Mouse (Mus musculus) limb, embryonic 11.5 days (tissue): ENCODE measurements around the gene Olfr1250. TPM values are rescaled to one million over a fixed set of nuclear protein-coding genes. Genes with fewer than 3 reads are reported as not detected.
"Not testable (repeated sequence)": the region's sequence is repeated elsewhere in the genome, so short reads cannot be mapped to it uniquely, and the experiment has no call there.

ENCODE experiments used
- ATAC-seq: fragments of 200-750 bp; cut with Nextera tagmentation; 2 replicates; pipeline ENCODE4 v1.8.0; 2017; ENCODE audit warnings: low read depth; ENCODE audit not compliant: insufficient number of reproducible peaks, low FRiP score, low TSS enrichment
- DNase-seq: peaks from one replicate; pipeline ENCODE4 v3.0.0-alpha.2; 2015; ENCODE audit warnings: low spot score
- H3K27ac ChIP-seq: fragments of 300-500 bp; sonication (generic); replicated peaks from 2 replicates; pipeline ENCODE4 v1.5.1; 2014; ENCODE audit warnings: low read depth, mild to moderate bottlenecking, low read length
- H3K27me3 ChIP-seq: fragments of 300-500 bp; sonication (generic); 2 replicates; pipeline ENCODE4 v1.6.1; 2014; ENCODE audit warnings: mild to moderate bottlenecking, low read length, mixed read lengths; ENCODE audit not compliant: control insufficient read depth, insufficient read depth
- H3K36me3 ChIP-seq: fragments of 300-500 bp; sonication (generic); 2 replicates; pipeline ENCODE4 v1.6.1; 2014; ENCODE audit warnings: mild to moderate bottlenecking, low read length, moderate library complexity, mixed read lengths; ENCODE audit not compliant: control insufficient read depth, insufficient read depth
- H3K4me1 ChIP-seq: fragments of 300-500 bp; sonication (generic); 2 replicates; pipeline ENCODE4 v1.6.1; 2014; ENCODE audit warnings: low read length, mixed read lengths; ENCODE audit not compliant: control insufficient read depth, insufficient read depth
- H3K4me2 ChIP-seq: fragments of 300-500 bp; sonication (generic); 2 replicates; pipeline ENCODE4 v1.6.1; 2014; ENCODE audit warnings: low read depth, mild to moderate bottlenecking, moderate library complexity; ENCODE audit not compliant: severe bottlenecking
- H3K4me3 ChIP-seq: fragments of 300-500 bp; sonication (generic); 2 replicates; pipeline ENCODE4 v1.5.1; 2014; ENCODE audit warnings: low read depth, low read length
- H3K9ac ChIP-seq: fragments of 300-500 bp; sonication (generic); 2 replicates; pipeline ENCODE4 v1.6.1; 2014; ENCODE audit warnings: mild to moderate bottlenecking, low read length
- H3K9me3 ChIP-seq: fragments of 300-500 bp; sonication (generic); 2 replicates; pipeline ENCODE4 v1.6.1; 2016; ENCODE audit warnings: low read length; ENCODE audit not compliant: control insufficient read depth
- WGBS: fragments of 180-500 bp; shearing (Covaris S2); extraction: QIAGEN DNeasy Blood & Tissue Kit; methylation state at CpG from one replicate; pipeline ENCODE4 v1.1.7; 2014; 5-methylcytosine and 5-hydroxymethylcytosine counted together
- polyA plus RNA-seq: library from polyadenylated mRNA; unstranded; fragments of >200 nt; fragmentation: Nextera tagmentation; extraction: Ambion mirVana; gene quantifications from 2 replicates; pipeline ENCODE4 v1.2.1, GENCODE M21; 2014

Gene Olfr1250
- not detected in 2 replicates for polyA plus RNA-seq

DNA sequence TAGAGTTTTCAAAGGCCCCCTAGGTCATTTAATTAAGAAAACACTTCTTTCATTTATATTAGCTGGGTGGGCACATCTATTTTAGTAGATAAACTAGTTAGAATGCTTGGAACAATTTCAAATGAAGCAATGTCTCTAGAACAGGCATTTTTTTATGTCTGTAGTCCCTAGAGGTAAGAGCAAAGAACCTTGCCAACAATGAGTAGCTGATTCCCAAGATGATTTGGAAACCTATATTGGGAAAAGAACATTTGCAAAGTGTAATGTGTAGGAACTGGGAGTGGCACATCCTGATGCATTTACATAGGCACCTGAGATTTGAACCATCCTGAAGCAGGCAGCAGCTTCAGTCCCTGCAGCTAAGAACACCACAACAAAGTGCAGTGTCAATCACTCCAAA, at the start of gene Olfr1250:
Olfr1250 (minus strand) TSS at position 101 of the 400 bp plus-strand sequence.
- ATAC-seq (no peak), DNase-seq (no peak)
- H3K27ac ChIP-seq = no peak within 1 kb of the TSS
- no peak within 1 kb of the TSS for H3K4me3 ChIP-seq
- no peaks in the 10 kb centered on the region for H3K9me3 ChIP-seq
- H3K36me3 ChIP-seq = no peaks in the 10 kb centered on the region
- no peaks in the 10 kb centered on the region for H3K4me1 ChIP-seq
- no peak within 1 kb of the TSS for H3K4me2 ChIP-seq
- H3K9ac ChIP-seq = no peak within 1 kb of the TSS
- H3K27me3 ChIP-seq = no peaks in the 10 kb centered on the region

DNA sequence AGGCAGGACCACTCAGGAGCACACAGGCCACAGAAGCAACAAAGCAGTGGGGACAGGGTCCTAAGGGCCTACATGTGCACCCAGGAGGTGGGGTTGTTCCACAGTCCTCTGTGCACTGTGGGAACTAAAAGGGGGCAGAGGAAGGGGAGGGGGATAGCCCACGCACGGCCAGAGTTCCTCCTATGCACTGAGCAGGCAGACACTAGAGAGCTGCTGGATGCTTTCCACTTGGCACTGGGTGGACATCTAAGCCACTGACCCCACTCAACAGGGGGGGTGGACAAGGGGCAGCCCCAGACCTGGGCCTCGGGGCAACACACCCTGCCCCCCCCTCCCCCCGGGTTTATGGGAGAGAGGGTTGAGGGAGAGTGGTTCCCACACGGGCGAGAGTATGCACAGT, 30.7 kb upstream of the Olfr1250 start:
- 82% methylated on average over 6 of the region's 6 CpGs for WGBS
- no peaks in the 10 kb centered on the region for H3K27me3 ChIP-seq
- no peak for ATAC-seq

DNA sequence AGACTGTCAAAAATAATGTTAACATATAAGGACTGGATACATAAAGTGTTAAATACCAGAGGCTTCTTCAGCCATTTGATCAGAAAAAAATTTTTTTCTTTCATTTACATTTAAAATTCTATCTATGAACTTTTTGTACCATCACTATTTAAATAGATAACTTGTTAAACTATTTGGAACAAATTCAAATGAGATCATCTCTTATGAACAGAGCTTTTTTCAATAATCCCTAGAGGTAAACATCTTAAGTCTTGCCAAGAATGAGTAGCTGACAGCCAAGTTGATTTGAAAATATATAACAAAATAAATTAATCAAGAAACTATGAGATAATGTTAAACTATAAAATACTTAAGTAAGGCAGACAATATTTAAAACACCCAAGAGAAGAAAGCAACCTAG, 10.6 kb upstream of the Olfr1250 start, which contains the start of gene Olfr1251:
Olfr1251 (minus strand) TSS at position 101 of the 400 bp plus-strand sequence.
- no peak within 1 kb of the TSS for H3K4me3 ChIP-seq
- H3K4me2 ChIP-seq = no peak within 1 kb of the TSS
- H3K9ac ChIP-seq = no peak within 1 kb of the TSS
- no peak for DNase-seq
- ATAC-seq = no peak
- no peaks in the 10 kb centered on the region for H3K36me3 ChIP-seq
- no peaks in the 10 kb centered on the region for H3K4me1 ChIP-seq
- H3K9me3 ChIP-seq = no peaks in the 10 kb centered on the region
- no peaks in the 10 kb centered on the region for H3K27me3 ChIP-seq
- H3K27ac ChIP-seq = no peak within 1 kb of the TSS

More for the DNA sequence above, 30.7 kb upstream of the Olfr1250 start:
- no peak for DNase-seq
- no peak overlapping the region for H3K4me3 ChIP-seq
- no peaks in the 10 kb centered on the region for H3K4me1 ChIP-seq
- no peak overlapping the region for H3K4me2 ChIP-seq
- no peak overlapping the region for H3K27ac ChIP-seq
- no peaks in the 10 kb centered on the region for H3K36me3 ChIP-seq
- H3K9ac ChIP-seq = no peak overlapping the region
- H3K9me3 ChIP-seq = no peaks in the 10 kb centered on the region

DNA sequence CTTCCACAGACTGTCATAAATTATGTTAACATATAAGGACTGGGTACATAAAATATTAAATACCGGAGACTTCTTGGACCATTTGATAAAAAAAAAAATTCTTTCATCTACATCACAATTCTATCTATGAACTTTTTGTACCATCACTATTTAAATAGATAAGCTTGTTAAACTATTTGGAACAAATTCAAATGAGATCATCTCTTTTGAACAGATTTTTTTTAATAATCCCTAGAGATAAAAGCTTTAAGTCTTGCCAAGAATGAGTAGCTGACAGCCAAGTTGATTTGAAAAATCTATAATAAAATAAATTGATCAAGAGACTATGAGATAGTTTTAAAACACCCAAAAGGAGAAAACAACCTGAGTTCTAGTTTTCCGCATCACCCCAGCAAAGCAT, 26.4 kb downstream of the Olfr1250 start, which contains the start of gene Olfr1249:
Olfr1249 (minus strand) TSS at position 101 of the 400 bp plus-strand sequence.
- Histone ChIP-seq H3K27ac (no peak within 1 kb of the TSS), H3K4me1 (no peaks in the 10 kb centered on the region), H3K4me3 (no peak within 1 kb of the TSS), H3K4me2 (no peak within 1 kb of the TSS), H3K9ac (no peak within 1 kb of the TSS), H3K9me3 (no peaks in the 10 kb centered on the region), H3K27me3 (no peaks in the 10 kb centered on the region), H3K36me3 (no peaks in the 10 kb centered on the region)
- DNase-seq = no peak
- ATAC-seq = no peak
- WGBS = 91% methylated on average over 2 of the region's 2 CpGs

DNA sequence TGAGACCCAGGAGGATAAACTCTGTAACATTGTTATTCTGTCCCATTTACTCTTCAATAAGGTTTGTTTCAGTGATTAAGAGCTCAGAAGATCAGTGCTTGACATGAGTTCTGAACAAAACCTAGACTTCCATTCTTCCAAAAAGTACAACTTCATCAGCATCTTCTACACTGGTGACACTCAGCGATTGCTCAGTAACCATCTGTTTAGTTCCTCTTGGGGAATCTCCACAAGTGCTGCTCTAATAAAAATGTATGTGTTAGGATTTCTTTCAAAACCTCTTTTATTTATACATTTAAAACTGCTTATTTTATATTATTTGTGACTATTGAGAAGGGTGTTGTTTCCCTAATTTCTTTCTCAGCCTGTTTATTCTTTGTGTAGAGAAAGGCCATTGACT, 43.1 kb downstream of the Olfr1250 start, which contains the start of gene Olfr1248:
Olfr1248 (minus strand) TSS at position 101 of the 400 bp plus-strand sequence.
- not testable (repeated sequence) for H3K4me1 ChIP-seq, H3K9ac ChIP-seq, ATAC-seq, H3K36me3 ChIP-seq, H3K27ac ChIP-seq, H3K9me3 ChIP-seq, DNase-seq, H3K4me2 ChIP-seq, H3K4me3 ChIP-seq, H3K27me3 ChIP-seq
- WGBS = 98% methylated on average over 1 of the region's 1 CpGs

DNA sequence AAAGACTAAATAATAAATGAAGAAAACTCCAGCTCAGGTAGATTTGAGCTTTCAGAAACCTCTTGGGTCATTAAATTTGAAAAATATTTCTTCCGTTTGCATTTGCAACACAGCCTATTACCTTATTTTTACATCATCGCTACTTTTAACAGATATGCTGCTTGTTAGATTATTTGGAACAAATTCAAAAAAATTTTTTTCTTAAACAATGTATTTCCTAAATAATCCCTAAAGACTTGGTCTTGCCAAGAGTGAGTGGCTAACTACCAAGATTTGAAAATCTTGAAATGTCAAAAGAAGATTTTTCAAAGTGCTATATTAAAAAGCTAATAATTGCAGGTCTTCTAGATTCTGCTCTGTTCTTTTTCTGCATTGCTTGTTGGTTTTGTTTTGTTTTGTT, 47.2 kb downstream of the Olfr1250 start, which contains the start of gene Olfr1247:
Olfr1247 (minus strand) TSS at position 101 of the 400 bp plus-strand sequence.
- Histone ChIP-seq H3K4me2 (no peak within 1 kb of the TSS), H3K27ac (no peak within 1 kb of the TSS), H3K36me3 (no peaks in the 10 kb centered on the region), H3K4me1 (no peaks in the 10 kb centered on the region), H3K9ac (no peak within 1 kb of the TSS), H3K4me3 (no peak within 1 kb of the TSS), H3K9me3 (no peaks in the 10 kb centered on the region), H3K27me3 (no peaks in the 10 kb centered on the region)
- no peak for ATAC-seq
- 92% methylated on average over 2 of the region's 2 CpGs for WGBS
- DNase-seq = no peak

Other genes with a start within 250 kb of the Olfr1250 start
- gene Olfr1239, start 241.1 kb downstream of the Olfr1250 start, polyA plus RNA-seq = not detected in 2 replicates
- gene Olfr1240, start 218.5 kb downstream of the Olfr1250 start, polyA plus RNA-seq = not detected in 2 replicates
- not detected in 2 replicates for gene Olfr1241, start 174.3 kb downstream of the Olfr1250 start, polyA plus RNA-seq
- gene Olfr1242, start 163.1 kb downstream of the Olfr1250 start, polyA plus RNA-seq = not detected in 2 replicates
- not detected in 2 replicates for gene Olfr1243, start 130.0 kb downstream of the Olfr1250 start, polyA plus RNA-seq
- gene Olfr1245, start 83.0 kb downstream of the Olfr1250 start, polyA plus RNA-seq = not detected in 2 replicates
- not detected in 2 replicates for gene Olfr1246, start 68.3 kb downstream of the Olfr1250 start, polyA plus RNA-seq
- not detected in 2 replicates for gene Olfr1247, start 47.3 kb downstream of the Olfr1250 start, polyA plus RNA-seq
- not detected in 2 replicates for gene Olfr1248, start 43.2 kb downstream of the Olfr1250 start, polyA plus RNA-seq
- gene Olfr1249, start 26.5 kb downstream of the Olfr1250 start, polyA plus RNA-seq = not detected in 2 replicates
- gene Olfr1251, start 10.5 kb upstream of the Olfr1250 start, polyA plus RNA-seq = not detected in 2 replicates
- not detected in 2 replicates for gene Olfr1252, start 63.5 kb upstream of the Olfr1250 start, polyA plus RNA-seq
- gene Olfr1253, start 95.6 kb upstream of the Olfr1250 start, polyA plus RNA-seq = not detected in 2 replicates
- gene Olfr1254, start 132.2 kb upstream of the Olfr1250 start, polyA plus RNA-seq = not detected in 2 replicates
- gene Olfr1255, start 150.6 kb upstream of the Olfr1250 start, polyA plus RNA-seq = not detected in 2 replicates
- gene Olfr1256, start 180.1 kb upstream of the Olfr1250 start, polyA plus RNA-seq = not detected in 2 replicates
- not detected in 2 replicates for gene Olfr48, start 186.7 kb upstream of the Olfr1250 start, polyA plus RNA-seq
- gene Olfr1257, start 217.0 kb upstream of the Olfr1250 start, polyA plus RNA-seq = not detected in 2 replicates